Mouse (Mus musculus) liver, postnatal 0 days (tissue): ENCODE results near the gene Ubl3.

Experiments
- CTCF ChIP-seq: sonication (generic); IDR thresholded peaks from 2 replicates; pipeline ENCODE4 v1.5.1; 2016; ENCODE audit warnings: antibody characterized with exemption, low read depth
- EP300 ChIP-seq: IDR thresholded peaks from 2 replicates; pipeline ENCODE4 v1.6.1; 2016; ENCODE audit warnings: antibody characterized with exemption, low read depth, mild to moderate bottlenecking

GRCm38 (mm10) chr5:148577278-148577677 is 24.7 kb upstream of the Ubl3 start:
- TF ChIP-seq CTCF (no peak), EP300 (no peak)
